Mouse (Mus musculus): ENCODE measurements at regions not wholly inside any gene's neighbourhood (a gene's known extent, or its start where the extent isn't known, plus 50 kb on each side); places are given as distances from the start of the nearest gene placed in this dataset.

GRCm38 (mm10) chr4:81005507-81006328 lies 95.3 kb downstream of the Lurap1l start:
- DNase-seq = no peak

- no peak for DNase-seq
Observed at GRCm38 (mm10) chr4:81006546-81006945, 96.1 kb downstream of the Lurap1l start.

- no peak for DNase-seq
Observed at GRCm38 (mm10) chr4:81021850-81022249, 111.4 kb downstream of the Lurap1l start.

- no peak for DNase-seq
Observed at GRCm38 (mm10) chr4:81023436-81023983, 113.1 kb downstream of the Lurap1l start.

GRCm38 (mm10) chr4:81027558-81027957 lies 117.1 kb downstream of the Lurap1l start:
- DNase-seq = no peak

- DNase-seq = no peak
Observed at GRCm38 (mm10) chr4:81030671-81031070, 120.2 kb downstream of the Lurap1l start.

- no peak for DNase-seq
Observed at GRCm38 (mm10) chr4:81037336-81037902, 127.0 kb downstream of the Lurap1l start.

- no peak for DNase-seq
Observed at GRCm38 (mm10) chr4:81058227-81058626, 147.8 kb downstream of the Lurap1l start.

GRCm38 (mm10) chr4:81058809-81059208 lies 148.4 kb downstream of the Lurap1l start:
- no peak for DNase-seq

GRCm38 (mm10) chr4:81059356-81059755 lies 148.9 kb downstream of the Lurap1l start:
- DNase-seq = no peak

GRCm38 (mm10) chr4:81082290-81082947 lies 172.0 kb downstream of the Lurap1l start:
- no peak for DNase-seq

GRCm38 (mm10) chr4:81085188-81085587 lies 174.7 kb downstream of the Lurap1l start:
- no peak for DNase-seq

- no peak for DNase-seq
Observed at GRCm38 (mm10) chr4:81096581-81096980, 186.1 kb downstream of the Lurap1l start.

- DNase-seq = no peak
Observed at GRCm38 (mm10) chr4:81097597-81097996, 187.2 kb downstream of the Lurap1l start.

GRCm38 (mm10) chr4:81101049-81101448 lies 190.6 kb downstream of the Lurap1l start:
- no peak for DNase-seq

GRCm38 (mm10) chr4:81111307-81111706 lies 200.9 kb downstream of the Lurap1l start:
- no peak for DNase-seq

- no peak for DNase-seq
Observed at GRCm38 (mm10) chr4:81116411-81116810, 206.0 kb downstream of the Lurap1l start.

GRCm38 (mm10) chr4:81124155-81124554 lies 213.7 kb downstream of the Lurap1l start:
- DNase-seq = no peak

GRCm38 (mm10) chr4:81129874-81130273 lies 219.4 kb downstream of the Lurap1l start:
- DNase-seq = no peak

- DNase-seq = no peak
Observed at GRCm38 (mm10) chr4:81173111-81173510, 262.7 kb downstream of the Lurap1l start.

- DNase-seq = no peak
Observed at GRCm38 (mm10) chr4:81177443-81178041, 265.1 kb downstream of the Mpdz start.

- no peak for DNase-seq
Observed at GRCm38 (mm10) chr4:81178047-81178781, 264.4 kb downstream of the Mpdz start.

GRCm38 (mm10) chr4:81178782-81179135 lies 263.9 kb downstream of the Mpdz start:
- DNase-seq = peak; percentile 13 to 29
